Mouse (Mus musculus) bone marrow macrophage, adult 2 months (primary cell): ENCODE measurements at regions not wholly inside any gene's neighbourhood (a gene's known extent, or its start where the extent isn't known, plus 50 kb on each side); places are given as distances from the start of the nearest gene placed in this dataset.

Experiments used
- CTCF ChIP-seq: IDR thresholded peaks from 2 replicates; pipeline ENCODE4 v1.5.1; 2012; ENCODE audit warnings: low read depth, mild to moderate bottlenecking, low read length, moderate library complexity
- POLR2A ChIP-seq: IDR thresholded peaks from 2 replicates; pipeline ENCODE4 v1.6.1; 2012; ENCODE audit warnings: mild to moderate bottlenecking, low read depth, low read length, borderline replicate concordance

GRCm38 (mm10) chr6:95223537-95223936 is 98.4 kb upstream of the Gm10234 start:
- TF ChIP-seq POLR2A (no peak), CTCF (peak; percentile 85)
